Mouse (Mus musculus) heart, adult 2 months (tissue): ENCODE results near the gene Rem2.

Source experiments
- CTCF ChIP-seq: fragments of 200-600 bp; IDR thresholded peaks from 2 replicates; pipeline ENCODE4 v1.8.1; 2022; ENCODE audit warnings: antibody characterized with exemption, mild to moderate bottlenecking, moderate library complexity
- EP300 ChIP-seq: fragments of 200-500 bp; IDR thresholded peaks from 2 replicates; pipeline ENCODE4 v1.6.1; 2011; ENCODE audit warnings: low read depth, low read length, control low read depth; ENCODE audit not compliant: insufficient read depth
- POLR2A ChIP-seq: fragments of 200-500 bp; IDR thresholded peaks from 2 replicates; pipeline ENCODE4 v1.6.1; 2011; ENCODE audit warnings: mild to moderate bottlenecking, low read depth, low read length, control low read depth; ENCODE audit not compliant: insufficient read depth

- TF ChIP-seq CTCF (peak; percentile 82), EP300 (0 out of 2 replicates have a peak, but pooled peaks have one; percentile 16), POLR2A (0 out of 2 replicates have a peak, but pooled peaks have one; percentile 12)
Measured at GRCm38 (mm10) chr14:54464293-54465005, 11.5 kb upstream of the Rem2 start.
